Mouse (Mus musculus) kidney, adult 2 months (tissue): ENCODE measurements around the gene Pramef12.

Experiments
- CTCF ChIP-seq: fragments of 200-500 bp; conservative IDR thresholded peaks from 2 replicates; pipeline ENCODE4 v1.5.1; 2011; ENCODE audit warnings: low read depth, mild to moderate bottlenecking, control low read depth, low read length, moderate library complexity, mixed read lengths; ENCODE audit not compliant: insufficient read depth, insufficient read length
- POLR2A ChIP-seq: fragments of 200-500 bp; IDR thresholded peaks from one replicate; pipeline ENCODE4 v1.6.1; 2011; ENCODE audit warnings: low read depth, low read length, control low read depth

DNA sequence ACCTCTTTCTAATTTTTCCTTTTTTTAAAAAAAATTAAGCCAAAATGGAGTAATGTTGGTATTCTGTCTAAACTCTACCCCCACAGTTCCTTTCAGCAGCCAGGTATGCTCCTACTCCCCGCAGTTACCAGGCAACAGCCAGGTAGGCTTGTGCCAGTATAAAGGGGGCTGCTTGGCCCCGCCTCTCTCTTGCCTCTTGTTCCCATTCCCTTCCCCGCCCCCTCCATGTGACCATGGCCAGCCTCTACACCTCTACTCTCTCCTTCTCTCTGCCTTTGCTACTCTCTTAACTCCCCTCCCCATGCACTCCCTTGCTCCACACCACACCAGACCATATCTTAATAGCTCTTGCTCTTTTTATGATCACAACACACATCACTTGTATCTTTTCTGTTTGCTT, 2.0 kb downstream of the Pramef12 start:
- no peak for TF ChIP-seq POLR2A
- no peak for TF ChIP-seq CTCF
